Mouse (Mus musculus): Measurements from ENCODE around the gene Ywhaq.
A peak's percentile ranks its signal among the peaks of the same experiment; 100 is the strongest.
"Not testable (repeated sequence)": the region's sequence is repeated elsewhere in the genome, so short reads cannot be mapped to it uniquely, and the experiment has no call there.

Ywhaq gene

DNA sequence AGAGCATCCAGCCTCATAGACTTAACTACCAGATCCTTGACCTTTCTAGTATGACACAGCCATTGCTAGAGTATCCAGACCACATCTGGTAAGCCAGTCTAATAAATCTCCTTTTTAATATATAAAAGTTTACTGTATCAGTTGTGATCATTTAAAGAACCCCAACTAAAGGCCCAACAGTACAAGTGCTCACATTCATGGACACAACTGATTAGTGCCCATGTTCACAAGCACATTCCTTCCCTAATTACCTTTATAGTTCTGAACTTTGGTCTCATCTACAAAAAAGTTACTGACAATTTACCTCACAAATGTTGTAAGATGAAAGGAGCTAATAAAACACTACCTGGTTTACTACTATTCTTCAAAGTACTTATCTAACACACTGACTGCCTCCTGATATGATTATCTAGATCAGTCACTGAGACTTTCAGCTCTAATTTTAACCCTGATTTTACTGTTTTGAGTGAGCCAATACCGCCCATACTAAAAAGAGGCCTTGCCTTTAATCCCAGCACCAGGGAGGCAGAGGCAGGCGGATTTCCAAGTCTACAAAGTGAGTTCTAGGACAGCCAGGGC is 8.6 kb downstream of the Ywhaq start:
- DNase-seq = no peak

- DNase-seq = no peak
Observed at GRCm38 (mm10) chr12:21402771-21403170, 14.7 kb downstream of the Ywhaq start.

DNA sequence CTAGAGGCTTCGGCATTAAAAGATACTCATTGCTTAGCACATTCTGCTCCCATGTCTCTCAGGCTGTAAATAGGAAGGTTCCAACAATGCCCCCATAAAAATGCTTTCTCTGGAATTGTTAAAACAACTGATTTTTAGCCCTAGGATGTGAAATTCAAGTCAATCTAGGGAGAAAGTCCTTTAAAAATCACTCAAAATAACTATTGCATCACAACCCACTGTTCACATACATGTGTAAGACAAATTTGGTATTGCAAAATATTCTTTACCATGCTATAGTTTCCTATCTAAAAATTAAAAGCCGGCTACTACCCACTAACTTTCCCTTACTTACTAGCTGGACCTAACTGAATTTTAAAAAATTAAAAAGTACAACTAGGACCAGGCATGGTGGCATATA is 31.2 kb downstream of the Ywhaq start:
- no peak for DNase-seq

DNA sequence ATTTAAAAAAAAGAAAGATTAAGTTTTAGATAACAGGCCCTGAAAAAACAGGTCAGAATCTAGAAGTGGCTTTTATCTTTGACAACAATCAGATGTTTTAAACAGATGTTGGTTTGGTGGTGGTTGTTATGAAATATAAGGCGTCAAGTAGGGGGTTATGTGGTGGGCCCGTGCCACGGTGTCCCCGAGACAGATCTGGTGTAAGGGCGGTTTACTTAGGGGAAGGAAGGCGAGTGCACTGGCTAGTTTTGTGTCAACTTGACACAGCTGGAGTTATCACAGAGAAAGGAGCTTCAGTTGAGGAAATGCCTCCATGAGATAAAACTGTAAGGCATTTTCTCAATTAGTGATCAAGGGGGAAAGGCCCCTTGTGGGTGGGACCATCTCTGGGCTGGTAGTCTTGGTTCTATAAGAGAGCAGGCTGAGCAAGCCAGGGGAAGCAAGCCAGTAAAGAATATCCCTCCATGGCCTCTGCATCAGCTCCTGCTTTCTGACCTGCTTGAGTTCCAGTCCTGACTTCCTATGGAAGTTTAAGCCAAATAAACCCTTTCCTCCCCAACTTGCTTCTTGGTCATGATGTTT is 38.6 kb downstream of the Ywhaq start:
- DNase-seq = not testable (repeated sequence)

- DNase-seq = no peak
Observed at GRCm38 (mm10) chr12:21375376-21376157, 41.9 kb downstream of the Ywhaq start.

DNA sequence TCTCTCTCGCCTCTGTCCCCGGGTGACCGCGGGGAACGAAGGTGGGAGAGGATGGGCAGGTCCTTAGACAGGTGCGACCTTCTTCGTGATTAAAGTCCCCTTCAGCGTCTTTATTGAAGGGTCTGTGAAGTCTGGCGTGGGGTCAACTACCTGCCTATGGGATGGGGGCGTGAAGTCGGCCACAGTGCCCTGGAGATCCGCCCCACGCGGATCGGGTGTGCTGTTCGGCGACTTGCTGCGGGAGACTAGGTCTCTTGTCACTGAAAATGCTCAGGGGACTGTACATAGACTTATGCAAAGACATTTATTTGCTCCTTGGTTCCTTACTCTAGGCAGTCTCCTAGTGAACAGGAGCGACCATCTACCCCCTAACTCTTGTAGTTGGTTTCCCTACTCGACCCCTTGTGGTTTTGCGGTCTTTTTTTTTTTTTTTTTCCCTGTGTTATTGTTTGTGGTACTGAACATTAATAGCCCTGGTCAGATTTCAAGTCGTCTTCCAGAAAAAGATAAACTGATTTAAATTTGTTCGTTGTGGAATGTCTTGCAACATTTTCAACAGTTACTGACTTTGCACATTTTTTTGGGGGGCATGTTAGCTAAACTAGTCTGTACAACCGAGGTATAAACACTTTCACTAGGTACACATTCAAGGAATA is 43.5 kb downstream of the Ywhaq start:
- no peak for DNase-seq

DNA sequence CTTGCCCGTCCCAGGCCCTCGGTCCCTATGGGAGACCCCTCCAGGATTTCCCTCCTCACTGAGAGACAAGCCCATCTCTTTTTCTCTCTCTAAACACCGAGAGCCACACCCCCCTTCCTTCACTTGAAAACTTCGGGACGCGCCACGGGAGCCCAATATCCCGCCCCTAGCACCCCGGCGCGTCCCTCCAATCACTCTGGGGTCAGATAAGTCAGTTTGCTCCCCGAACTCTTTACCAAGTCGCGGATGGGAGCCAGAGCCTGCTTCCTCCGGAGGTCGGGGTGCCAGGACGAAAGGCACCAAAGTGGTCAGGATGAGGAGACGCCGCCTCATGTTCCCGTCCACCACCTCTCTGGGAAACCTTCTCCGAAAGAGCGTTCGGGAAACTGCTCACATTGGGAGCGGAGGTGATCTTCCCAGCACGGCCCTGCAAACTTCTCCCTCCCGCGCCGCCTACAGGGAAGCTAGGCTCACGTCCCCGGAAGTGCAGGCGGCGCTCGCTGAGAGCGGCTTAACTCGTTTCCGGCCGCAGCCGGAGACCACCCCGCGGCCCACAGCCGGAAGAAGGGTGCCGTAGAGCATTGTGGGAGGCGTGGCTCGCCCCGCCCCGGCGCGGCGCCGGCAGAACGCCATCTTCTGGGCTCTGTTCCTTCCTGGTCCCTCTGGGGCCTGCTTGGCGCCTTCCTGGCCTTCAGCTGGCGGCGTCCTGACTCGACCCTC is 44.2 kb downstream of the Ywhaq start, which contains the start of gene Adam17:
Gene Adam17, minus strand, starts transcription at position 533 of the 720 bp plus-strand sequence.
- DNase-seq = peak; percentile 97

GRCm38 (mm10) chr12:21370035-21370611 is 47.3 kb downstream of the Ywhaq start:
- no peak for DNase-seq

- no peak for DNase-seq
Observed at GRCm38 (mm10) chr12:21369087-21369410, 48.4 kb downstream of the Ywhaq start.

DNA sequence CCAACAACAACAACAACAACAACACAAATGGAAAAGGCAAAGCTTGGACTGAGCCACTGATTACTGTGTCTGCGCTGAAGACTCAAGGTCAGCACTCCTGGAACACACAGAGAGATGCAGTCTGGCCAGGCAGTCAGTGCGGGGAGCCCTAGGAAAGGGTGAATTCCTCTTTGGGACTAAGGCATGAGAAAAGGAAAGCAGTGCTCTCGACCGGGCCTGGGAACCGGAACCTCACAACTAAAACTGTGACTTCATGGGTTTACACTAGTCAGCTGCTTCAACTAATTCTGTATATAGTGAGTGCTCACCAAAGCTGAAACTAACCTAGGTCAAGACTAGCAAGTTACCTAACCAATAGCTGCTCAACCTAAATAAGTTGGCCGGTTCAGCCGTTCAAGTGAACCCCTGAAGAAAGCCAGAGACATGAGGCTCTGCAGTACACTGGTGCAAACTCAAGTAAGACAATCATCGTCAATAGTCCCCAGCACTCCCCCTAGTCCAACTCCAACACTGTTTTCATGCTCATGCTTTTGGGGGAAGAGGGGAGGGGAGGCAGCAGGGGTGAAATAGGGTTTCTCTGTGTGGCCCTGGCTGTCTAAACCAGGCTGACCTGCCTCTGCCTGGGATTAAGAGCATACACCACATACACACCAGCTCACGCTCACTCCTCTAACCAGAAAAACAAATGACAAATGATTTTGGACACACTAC is 48.9 kb downstream of the Ywhaq start:
- DNase-seq = no peak

DNA sequence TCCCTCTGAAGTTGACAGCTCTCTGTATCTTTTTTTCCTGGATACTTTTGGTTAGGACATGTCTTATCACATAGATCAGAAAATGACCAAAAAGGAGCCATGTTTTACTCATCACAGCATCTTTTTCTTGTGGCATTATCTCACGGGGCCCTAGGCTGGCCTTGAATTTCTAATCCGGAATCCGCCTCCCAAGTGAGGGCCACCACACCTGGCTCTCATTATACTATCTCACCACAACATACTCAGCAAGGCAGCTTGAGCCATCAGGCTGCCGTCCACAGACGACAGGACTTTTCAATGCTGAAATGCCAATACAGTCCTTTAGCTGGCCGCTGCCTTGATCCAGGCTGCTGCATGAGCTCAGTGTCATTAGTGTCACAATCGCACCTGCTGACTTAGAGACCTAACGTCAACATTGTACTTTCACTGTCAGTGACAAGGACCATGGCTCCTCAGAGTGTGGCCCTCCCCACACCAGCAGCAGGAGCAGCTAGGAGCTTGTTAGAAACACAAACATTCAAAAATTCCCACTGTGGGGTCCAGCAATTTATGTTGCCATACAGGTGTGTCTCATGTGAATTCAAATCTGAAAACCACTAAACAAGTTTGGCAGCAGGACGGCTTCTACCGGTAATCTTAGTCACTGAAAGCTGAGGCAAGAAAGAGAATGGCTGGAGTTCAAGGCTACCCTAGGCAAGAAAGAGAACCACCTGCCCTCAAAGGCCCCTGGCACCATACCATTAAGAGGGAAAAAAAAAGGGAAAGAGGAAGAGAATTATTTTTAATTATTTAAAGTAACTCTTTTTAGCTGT is 52.6 kb downstream of the Ywhaq start:
- DNase-seq = no peak

- no peak for DNase-seq
Observed at GRCm38 (mm10) chr12:21363195-21363594, 54.2 kb downstream of the Ywhaq start.

- no peak for DNase-seq
Observed at GRCm38 (mm10) chr12:21362686-21363085, 54.8 kb downstream of the Ywhaq start.

DNA sequence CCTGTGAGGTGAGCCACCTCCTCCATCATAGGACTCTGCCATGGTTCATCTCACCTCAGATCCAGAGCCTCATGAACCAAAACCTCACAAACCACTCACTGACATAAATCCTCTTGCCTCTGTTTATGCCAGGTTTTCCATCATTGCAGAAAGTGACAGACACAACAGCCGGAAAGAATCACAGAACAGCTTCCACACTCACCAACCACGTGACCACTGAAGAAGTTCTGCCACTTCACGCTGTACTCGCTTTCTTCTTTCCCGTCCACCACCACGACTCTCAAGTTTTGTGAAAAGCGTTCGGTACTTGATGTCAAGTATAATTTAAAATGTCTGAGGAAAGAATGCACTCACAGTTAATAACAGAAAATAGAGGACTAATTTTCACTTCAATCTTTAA is 63.8 kb downstream of the Ywhaq start:
- no peak for DNase-seq

- no peak for DNase-seq
Observed at GRCm38 (mm10) chr12:21350113-21350876, 67.1 kb downstream of the Ywhaq start.

- no peak for DNase-seq
Observed at GRCm38 (mm10) chr12:21346972-21347371, 70.5 kb downstream of the Ywhaq start.

- DNase-seq = no peak
Observed at GRCm38 (mm10) chr12:21340674-21341073, 76.8 kb downstream of the Ywhaq start.
